Mouse (Mus musculus) bone marrow, adult 2 months (tissue): Measurements from ENCODE around the gene Gm49380.

Experiments
- CTCF ChIP-seq: fragments of 200-500 bp; IDR thresholded peaks from 2 replicates; pipeline ENCODE4 v1.5.1; 2011; ENCODE audit warnings: low read length, control low read depth; ENCODE audit not compliant: control insufficient read depth, insufficient read depth
- POLR2A ChIP-seq: fragments of 200-500 bp; IDR thresholded peaks from 2 replicates; pipeline ENCODE4 v1.6.1; 2011; ENCODE audit warnings: low read depth, mild to moderate bottlenecking, control low read depth, low read length, borderline replicate concordance; ENCODE audit not compliant: control insufficient read depth

DNA sequence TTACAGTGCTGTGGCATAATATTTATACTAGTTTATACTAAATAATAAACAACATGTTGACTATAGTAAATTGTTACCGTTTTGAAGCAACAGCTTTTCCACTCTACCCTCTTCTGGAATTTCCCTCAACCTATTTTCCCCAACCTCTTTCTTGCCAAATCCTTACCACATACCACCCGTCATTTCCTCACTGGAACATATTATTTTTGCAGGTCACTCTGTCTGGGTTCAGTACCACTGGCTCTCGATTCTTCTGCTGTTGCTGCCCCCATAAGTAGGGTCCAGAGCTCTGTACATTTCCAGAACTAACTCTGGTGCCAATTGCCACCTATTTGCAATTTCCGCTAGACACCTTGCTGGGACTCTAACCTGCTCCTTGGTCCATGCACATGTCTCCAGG lies 81.4 kb downstream of the Gm49380 start:
- TF ChIP-seq POLR2A (no peak), CTCF (no peak)
